Mouse (Mus musculus) neural tube, embryonic 11.5 days (tissue): ENCODE results near the gene Ada. TPM values are rescaled to one million over a fixed set of nuclear protein-coding genes. Genes with fewer than 3 reads are reported as not detected.

ENCODE experiments used
- ATAC-seq: fragments of 200-750 bp; cut with Nextera tagmentation; 2 replicates; pipeline ENCODE4 v1.8.0; 2017; ENCODE audit warnings: moderate number of reproducible peaks, mild to moderate bottlenecking, moderate TSS enrichment, moderate library complexity; ENCODE audit not compliant: insufficient read depth, low FRiP score, low TSS enrichment
- DNase-seq: peaks from one replicate; pipeline ENCODE4 v3.0.0-alpha.2; 2015; ENCODE audit warnings: low spot score
- H3K27ac ChIP-seq: fragments of 300-500 bp; sonication (generic); 2 replicates; pipeline ENCODE4 v1.5.1; 2014; ENCODE audit warnings: low read depth, mild to moderate bottlenecking, low read length
- H3K27me3 ChIP-seq: fragments of 300-500 bp; sonication (generic); 2 replicates; pipeline ENCODE4 v1.6.1; 2014; ENCODE audit warnings: mild to moderate bottlenecking, low read length, mixed read lengths; ENCODE audit not compliant: control insufficient read depth, insufficient read depth
- H3K36me3 ChIP-seq: fragments of 300-500 bp; sonication (generic); 2 replicates; pipeline ENCODE4 v1.6.1; 2014; ENCODE audit warnings: mild to moderate bottlenecking, low read length, moderate library complexity, mixed read lengths; ENCODE audit not compliant: control insufficient read depth, insufficient read depth
- H3K4me1 ChIP-seq: fragments of 300-500 bp; sonication (generic); 2 replicates; pipeline ENCODE4 v1.6.1; 2014; ENCODE audit warnings: low read length, mixed read lengths; ENCODE audit not compliant: control insufficient read depth, insufficient read depth
- H3K4me2 ChIP-seq: fragments of 300-500 bp; sonication (generic); 2 replicates; pipeline ENCODE4 v1.6.1; 2014; ENCODE audit warnings: low read depth, mild to moderate bottlenecking, moderate library complexity
- H3K4me3 ChIP-seq: fragments of 300-500 bp; sonication (generic); 2 replicates; pipeline ENCODE4 v1.5.1; 2014; ENCODE audit warnings: low read depth, low read length
- H3K9ac ChIP-seq: fragments of 300-500 bp; sonication (generic); 2 replicates; pipeline ENCODE4 v1.6.1; 2014; ENCODE audit warnings: mild to moderate bottlenecking, low read length
- H3K9me3 ChIP-seq: fragments of 300-500 bp; sonication (generic); 2 replicates; pipeline ENCODE4 v1.6.1; 2016; ENCODE audit warnings: low read length; ENCODE audit not compliant: control insufficient read depth
- WGBS: fragments of 180-500 bp; shearing (Covaris S2); extraction: QIAGEN DNeasy Blood & Tissue Kit; methylation state at CpG from one replicate; pipeline ENCODE4 v1.1.7; 2014; 5-methylcytosine and 5-hydroxymethylcytosine counted together
- polyA plus RNA-seq: library from polyadenylated mRNA; unstranded; fragments of >200 nt; fragmentation: Nextera tagmentation; extraction: Ambion mirVana; gene quantifications from 2 replicates; pipeline ENCODE4 v1.2.1, GENCODE M21; 2014

Gene Ada
- polyA plus RNA-seq, 1 experiment from 2014 or later = 8.6 TPM

- Histone ChIP-seq H3K36me3 (no peaks in the 10 kb centered on the region), H3K4me3 (no peak overlapping the region), H3K9me3 (no peaks in the 10 kb centered on the region), H3K4me1 (no peaks in the 10 kb centered on the region), H3K4me2 (no peak overlapping the region), H3K9ac (no peak overlapping the region), H3K27me3 (no peaks in the 10 kb centered on the region), H3K27ac (no peak overlapping the region)
- WGBS = 95% methylated on average over 5 of the region's 5 CpGs
- DNase-seq (no peak), ATAC-seq (no peak)
Measured at GRCm38 (mm10) chr2:163710606-163711159, 39.4 kb downstream of the Ada start.

GRCm38 (mm10) chr2:163710000-163710399 is 40.0 kb downstream of the Ada start:
- ATAC-seq (no peak), DNase-seq (no peak)
- H3K4me1 ChIP-seq = no peaks in the 10 kb centered on the region
- H3K27me3 ChIP-seq = no peaks in the 10 kb centered on the region
- WGBS = 92% methylated on average over 9 of the region's 9 CpGs
- no peaks in the 10 kb centered on the region for H3K36me3 ChIP-seq
- H3K4me2 ChIP-seq = no peak overlapping the region
- no peak overlapping the region for H3K4me3 ChIP-seq
- no peaks in the 10 kb centered on the region for H3K9me3 ChIP-seq
- no peak overlapping the region for H3K9ac ChIP-seq
- no peak overlapping the region for H3K27ac ChIP-seq

GRCm38 (mm10) chr2:163708763-163709250 is 41.2 kb downstream of the Ada start:
- H3K4me3 ChIP-seq = no peak overlapping the region
- WGBS = 85% methylated on average over 6 of the region's 6 CpGs
- ATAC-seq (no peak), DNase-seq (no peak)
- H3K27me3 ChIP-seq = no peaks in the 10 kb centered on the region
- no peaks in the 10 kb centered on the region for H3K9me3 ChIP-seq
- no peak overlapping the region for H3K9ac ChIP-seq
- no peak overlapping the region for H3K4me2 ChIP-seq
- H3K36me3 ChIP-seq = no peaks in the 10 kb centered on the region
- no peaks in the 10 kb centered on the region for H3K4me1 ChIP-seq
- H3K27ac ChIP-seq = no peak overlapping the region

- 85% methylated on average over 5 of the region's 5 CpGs for WGBS
Measured at GRCm38 (mm10) chr2:163708321-163708720, 41.7 kb downstream of the Ada start.

GRCm38 (mm10) chr2:163703599-163704260 is 46.3 kb downstream of the Ada start:
- whole genome bisulfite sequencing = 86% methylated on average over 5 of the region's 5 CpGs
- no peak overlapping the region for H3K4me3 ChIP-seq

More at GRCm38 (mm10) chr2:163708321-163708720, 41.7 kb downstream of the Ada start:
- H3K4me2 ChIP-seq = no peak overlapping the region
- H3K27me3 ChIP-seq = no peaks in the 10 kb centered on the region
- H3K27ac ChIP-seq = no peak overlapping the region
- H3K4me1 ChIP-seq = no peaks in the 10 kb centered on the region
- H3K9me3 ChIP-seq = no peaks in the 10 kb centered on the region
- no peak overlapping the region for H3K4me3 ChIP-seq
- DNase-seq = no peak
- no peaks in the 10 kb centered on the region for H3K36me3 ChIP-seq
- H3K9ac ChIP-seq = no peak overlapping the region
- no peak for ATAC-seq

DNA sequence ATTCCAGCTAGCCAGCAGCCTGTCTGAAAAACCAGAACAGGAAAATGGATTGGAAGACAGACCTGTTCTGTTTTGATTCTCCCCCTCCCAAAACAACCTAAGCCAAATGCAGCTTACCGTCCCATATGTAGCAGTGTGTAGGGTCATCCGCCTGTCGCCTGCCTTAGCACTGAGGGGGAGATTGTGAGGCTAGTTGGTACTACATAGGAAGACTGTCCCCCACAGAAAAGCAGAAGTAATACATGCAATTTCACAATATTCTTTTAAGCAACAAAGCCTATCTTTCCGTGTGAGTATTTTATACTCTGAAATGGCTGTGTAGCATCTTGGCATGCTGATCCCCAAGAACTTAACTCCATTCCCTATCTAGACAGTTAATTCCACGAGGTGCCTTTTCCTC is 47.1 kb downstream of the Ada start:
- DNase-seq = no peak
- Histone ChIP-seq H3K4me2 (no peak overlapping the region), H3K4me3 (no peak overlapping the region), H3K4me1 (no peaks in the 10 kb centered on the region), H3K27me3 (no peaks in the 10 kb centered on the region), H3K9me3 (no peaks in the 10 kb centered on the region), H3K27ac (no peak overlapping the region), H3K36me3 (no peaks in the 10 kb centered on the region), H3K9ac (no peak overlapping the region)
- WGBS = 88% methylated on average over 5 of the region's 5 CpGs
- ATAC-seq = no peak

More at GRCm38 (mm10) chr2:163703599-163704260, 46.3 kb downstream of the Ada start:
- H3K36me3 ChIP-seq = no peaks in the 10 kb centered on the region
- DNase-seq (no peak), ATAC-seq (no peak)
- H3K4me2 ChIP-seq = no peak overlapping the region
- no peaks in the 10 kb centered on the region for H3K4me1 ChIP-seq
- no peaks in the 10 kb centered on the region for H3K9me3 ChIP-seq
- H3K27me3 ChIP-seq = no peaks in the 10 kb centered on the region
- H3K27ac ChIP-seq = no peak overlapping the region
- H3K9ac ChIP-seq = no peak overlapping the region

DNA sequence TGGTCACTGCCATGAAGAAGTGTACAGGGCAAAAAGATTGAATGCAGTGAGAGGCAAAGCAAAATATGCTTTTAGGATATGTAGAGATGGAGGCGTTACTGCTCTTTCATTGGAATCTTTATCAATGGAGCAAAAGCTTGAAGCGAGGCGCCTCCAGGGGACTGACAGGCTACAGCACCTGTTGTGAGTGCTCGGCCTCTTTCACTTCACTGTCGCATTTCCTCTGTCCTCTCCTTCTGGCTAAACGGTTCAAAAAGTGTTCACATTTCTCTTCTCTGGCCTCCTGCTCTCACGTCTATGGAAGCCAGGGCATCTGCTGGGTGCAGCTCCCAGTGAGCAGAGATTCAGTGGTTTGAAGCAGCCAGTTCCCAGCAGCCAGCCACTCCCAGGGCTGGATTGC is 47.6 kb downstream of the Ada start:
- Histone ChIP-seq H3K27ac (no peak overlapping the region), H3K9ac (no peak overlapping the region), H3K27me3 (no peaks in the 10 kb centered on the region), H3K4me1 (no peaks in the 10 kb centered on the region), H3K4me2 (no peak overlapping the region), H3K36me3 (no peaks in the 10 kb centered on the region), H3K4me3 (no peak overlapping the region), H3K9me3 (no peaks in the 10 kb centered on the region)
- ATAC-seq = no peak
- 73% methylated on average over 7 of the region's 7 CpGs for WGBS
- no peak for DNase-seq

DNA sequence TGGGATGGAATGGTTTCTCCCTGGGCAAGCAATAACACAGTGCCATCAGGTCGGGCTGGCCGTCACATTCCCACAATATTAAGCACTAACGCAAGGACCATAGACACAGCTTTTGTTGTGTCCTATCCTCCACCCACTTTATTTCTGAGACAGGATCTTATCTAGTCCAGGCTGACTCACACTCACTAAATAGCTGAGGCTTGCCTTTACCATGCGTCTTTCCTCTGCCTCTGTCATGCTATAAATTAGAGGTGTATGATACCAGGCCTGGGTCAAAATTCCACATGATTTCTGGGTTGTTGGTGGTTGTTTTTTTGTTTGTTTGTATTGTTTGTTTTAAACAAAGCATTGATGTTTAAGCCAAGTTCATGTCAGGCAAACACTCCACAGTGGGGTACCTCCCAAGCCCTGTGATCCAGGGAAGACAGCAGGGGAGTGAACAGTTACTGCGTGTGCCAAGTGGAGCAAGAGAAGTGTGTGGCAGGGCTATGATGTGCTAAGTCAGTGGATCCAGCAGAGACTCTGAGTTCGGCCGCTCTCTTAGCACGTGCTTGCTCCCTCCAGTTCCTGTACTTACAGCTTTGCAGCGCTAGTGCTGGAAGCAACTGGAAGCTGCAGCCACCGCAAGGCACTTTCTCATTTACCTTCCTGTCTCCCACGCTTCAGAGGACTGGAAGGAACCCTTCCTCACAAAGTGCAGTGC is 50.8 kb downstream of the Ada start:
- Histone ChIP-seq H3K4me1 (0 out of 2 replicates have a peak, but pooled peaks cover 3% of the 10 kb centered on the region), H3K9me3 (no peaks in the 10 kb centered on the region), H3K4me2 (no peak overlapping the region), H3K27ac (no peak overlapping the region), H3K27me3 (no peaks in the 10 kb centered on the region), H3K4me3 (no peak overlapping the region), H3K9ac (no peak overlapping the region), H3K36me3 (no peaks in the 10 kb centered on the region)
- 82% methylated on average over 11 of the region's 11 CpGs for WGBS
- ATAC-seq (no peak), DNase-seq (no peak)
